Mouse (Mus musculus): ENCODE measurements at regions not wholly inside any gene's neighbourhood (a gene's known extent, or its start where the extent isn't known, plus 50 kb on each side); places are given as distances from the start of the nearest gene placed in this dataset.

DNA sequence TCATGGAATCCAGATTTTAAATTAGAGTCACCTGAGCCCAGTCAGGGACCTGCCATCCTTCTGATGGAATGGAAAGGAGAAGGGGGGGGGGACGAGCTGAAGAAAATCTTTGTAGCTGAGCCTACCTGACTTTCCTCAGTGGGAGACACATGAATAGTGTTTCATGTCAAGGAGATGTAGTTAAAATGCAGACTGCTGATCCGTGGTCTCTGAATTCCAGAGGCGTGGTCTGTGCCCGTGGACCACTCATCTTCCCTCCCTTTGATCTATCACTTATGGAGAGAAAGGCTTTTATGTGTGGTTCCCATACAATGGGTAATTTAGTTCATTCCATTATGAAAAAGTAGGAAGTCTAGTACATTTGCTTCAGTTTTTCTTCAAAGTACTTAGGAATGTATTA lies 176.6 kb upstream of the Arrdc4 start:
- no peak for TF ChIP-seq CTCF (IDR thresholded peaks at IDR 0.05; ENCODE audit: borderline replicate concordance, insufficient read depth, low read length)
- TF ChIP-seq POLR2A (IDR thresholded peaks at IDR 0.05; ENCODE audit: low read depth, low read length) = no peak
